Mouse (Mus musculus) adrenal gland, postnatal 25 days (tissue): ENCODE data around the gene Anxa9. TPM values are rescaled to one million over a fixed set of nuclear protein-coding genes. Genes with fewer than 3 reads are reported as not detected.
A peak's percentile ranks its signal among the peaks of the same experiment; 100 is the strongest.

Source experiments
- DNase-seq: peaks from one replicate; pipeline ENCODE4 v3.0.0; 2021; ENCODE audit warnings: mixed read lengths
- total RNA-seq: library from RNA; stranded (reverse); gene quantifications from 2 replicates; pipeline ENCODE4 v1.2.3, GENCODE M21; 2021

Anxa9 gene
- total RNA-seq, 1 experiment from 2014 or later, result 1.2 TPM

DNA sequence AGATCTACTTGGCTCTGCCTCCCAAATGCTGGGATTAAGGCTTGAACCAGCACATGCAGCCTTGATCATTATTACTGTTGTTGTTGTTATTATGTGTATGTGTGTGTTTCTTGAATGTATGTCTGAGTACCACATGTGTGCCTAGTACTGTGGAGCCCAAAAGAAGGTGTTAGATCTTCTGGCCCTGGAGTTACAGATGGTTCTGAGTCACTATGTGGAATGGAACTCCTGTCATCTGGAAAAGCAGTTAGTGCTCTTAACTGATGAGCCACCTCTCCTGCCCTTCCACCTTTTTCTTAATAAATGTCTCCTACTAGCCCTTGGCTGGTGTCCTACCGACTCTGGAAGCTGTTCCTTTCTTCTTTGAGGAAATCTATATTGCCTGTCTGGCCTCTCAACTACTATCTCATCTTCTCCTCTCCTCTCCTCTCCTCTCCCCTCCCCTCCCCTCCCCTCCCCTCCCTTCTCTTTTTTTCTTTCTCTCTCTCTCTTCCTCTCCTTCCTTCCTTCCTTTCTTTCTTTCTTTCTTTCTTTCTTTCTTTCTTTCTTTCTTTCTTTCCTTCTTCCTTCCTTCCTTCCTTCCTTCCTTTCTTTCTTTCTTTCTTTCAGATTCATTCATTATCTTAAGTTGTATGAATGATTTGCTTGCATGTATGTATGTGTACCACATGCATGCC is 59.2 kb downstream of the Anxa9 start:
- DNase-seq, result no peak

DNA sequence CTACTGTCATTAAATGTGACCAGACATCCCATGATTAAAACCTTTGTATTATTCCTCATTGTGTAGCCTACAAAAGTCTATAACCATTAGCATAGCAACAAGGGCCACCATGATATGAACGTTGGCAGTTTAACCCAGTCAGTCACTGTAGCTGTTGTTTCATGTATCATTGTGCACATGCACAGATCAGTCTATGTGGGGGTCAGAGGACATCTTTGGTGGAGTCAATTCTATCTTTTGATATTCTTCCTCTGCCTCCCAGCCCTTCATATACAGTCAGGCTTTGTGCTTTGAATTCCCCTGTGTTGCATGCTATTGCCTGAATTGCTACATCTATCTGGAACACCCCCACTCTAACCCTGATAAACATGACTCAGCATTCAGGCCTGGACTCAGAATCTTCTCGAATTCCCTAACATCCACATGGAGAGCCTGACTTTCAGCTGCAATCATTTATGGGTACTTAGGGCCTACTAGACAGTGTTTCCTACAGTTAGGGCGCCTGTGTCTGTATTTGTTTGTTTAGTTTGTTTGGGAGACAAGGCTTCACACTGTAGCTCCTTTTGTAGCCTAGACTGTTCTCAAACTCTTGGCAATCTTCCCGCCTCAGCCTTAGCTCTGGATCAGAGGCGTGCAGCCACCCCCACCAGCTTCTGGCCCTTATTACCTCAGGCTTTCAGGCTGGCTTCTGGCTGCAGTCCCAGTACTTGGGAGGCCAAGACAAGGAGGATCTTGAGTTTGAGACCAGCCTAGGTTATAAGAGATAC is 60.3 kb downstream of the Anxa9 start:
- DNase-seq, result peak; percentile 61

Other genes with a start within 250 kb of the Anxa9 start
- 39.5 and 43.1 TPM in 2 replicates for gene Pip5k1a, start 200.2 kb downstream of the Anxa9 start, total RNA-seq
- gene Vps72, start 196.2 kb downstream of the Anxa9 start, total RNA-seq, result 68.4 and 72.5 TPM in 2 replicates
- 1.0 and 1.1 TPM in 2 replicates for gene Tmod4, start 182.7 kb downstream of the Anxa9 start, total RNA-seq
- gene Scnm1, start 173.2 kb downstream of the Anxa9 start, total RNA-seq, result 35.1 and 40.6 TPM in 2 replicates
- gene Lysmd1, start 173.1 kb downstream of the Anxa9 start, total RNA-seq, result 13.8 and 14.8 TPM in 2 replicates
- gene Tnfaip8l2, start 164.8 kb downstream of the Anxa9 start, total RNA-seq, result 1.1 TPM in 1 of 2 replicates, not detected in the other
- gene Sema6c, start 146.7 kb downstream of the Anxa9 start, total RNA-seq, result 3.9 and 5.0 TPM in 2 replicates
- gene Gabpb2, start 89.3 kb downstream of the Anxa9 start, total RNA-seq, result 25.8 and 33.1 TPM in 2 replicates
- gene Cdc42se1, start 78.4 kb downstream of the Anxa9 start, total RNA-seq, result 94.6 and 101 TPM in 2 replicates
- gene Mllt11, start 75.0 kb downstream of the Anxa9 start, total RNA-seq, result 7.6 and 8.9 TPM in 2 replicates
- gene Gm128, start 65.6 kb downstream of the Anxa9 start, total RNA-seq, result 0.24 TPM in 1 of 2 replicates, not detected in the other
- 0.24 TPM in 1 of 2 replicates, not detected in the other for gene Bnipl, start 56.0 kb downstream of the Anxa9 start, total RNA-seq
- gene Mindy1, start 25.8 kb downstream of the Anxa9 start, total RNA-seq, result 164 and 181 TPM in 2 replicates
- 27.9 and 38.2 TPM in 2 replicates for gene Prune1, start 25.1 kb downstream of the Anxa9 start, total RNA-seq
- gene Cers2, start 7.6 kb upstream of the Anxa9 start, total RNA-seq, result 253 and 254 TPM in 2 replicates
- gene Setdb1, start 50.0 kb upstream of the Anxa9 start, total RNA-seq, result 33.8 and 35.0 TPM in 2 replicates
- gene 4930558C23Rik, start 95.7 kb upstream of the Anxa9 start, total RNA-seq, result not detected in 2 replicates
- gene Arnt, start 127.2 kb upstream of the Anxa9 start, total RNA-seq, result 68.2 and 87.6 TPM in 2 replicates
- 2.9 and 4.5 TPM in 2 replicates for gene Ctsk, start 192.1 kb upstream of the Anxa9 start, total RNA-seq
- gene Ctss, start 219.6 kb upstream of the Anxa9 start, total RNA-seq, result 14.1 and 20.2 TPM in 2 replicates